Mouse (Mus musculus) heart, postnatal 0 days (tissue): ENCODE measurements around the gene Rpia.
A peak's percentile ranks its signal among the peaks of the same experiment; 100 is the strongest.

Experiments
- CTCF ChIP-seq: IDR thresholded peaks from 2 replicates; pipeline ENCODE4 v1.5.1; 2016; ENCODE audit warnings: antibody characterized with exemption, control low read depth, low read depth
- EP300 ChIP-seq: IDR thresholded peaks from 2 replicates; pipeline ENCODE4 v1.6.1; 2016; ENCODE audit warnings: antibody characterized with exemption, low read depth

- TF ChIP-seq CTCF (peak; percentile 79), EP300 (no peak)
Observed at GRCm38 (mm10) chr6:70805820-70806513, 13.9 kb upstream of the Rpia start.
